9 mouse cellular contexts compared by ENCODE assay signal in the genomic region with DNA sequence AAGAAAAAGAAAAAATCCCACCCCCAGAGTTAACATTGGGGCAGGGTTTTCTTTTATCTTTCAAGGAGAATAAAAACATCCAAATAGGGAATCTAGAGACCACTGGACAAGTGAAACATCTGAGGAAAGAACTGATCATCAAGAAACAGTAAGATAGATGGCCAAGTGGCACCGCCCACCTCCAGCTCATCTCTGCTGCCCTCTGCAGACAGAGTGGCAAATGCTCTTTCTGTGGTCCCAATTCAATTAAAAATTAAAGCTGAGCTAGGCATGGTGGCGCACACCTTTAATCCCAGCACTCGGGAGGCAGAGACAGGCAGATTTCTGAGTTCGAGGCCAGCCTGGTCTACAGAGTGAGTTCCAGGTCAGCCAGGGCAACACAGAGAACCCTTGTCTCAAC. TPM values are rescaled to one million over a fixed set of nuclear protein-coding genes. Genes with fewer than 3 reads are reported as not detected.
DNase-seq lines count a peak whose midpoint lies in the region; ATAC-seq and TF ChIP-seq lines count a peak whose summit lies in the region.
"Had no signal": no experiment of that assay in that cellular context is flagged by ENCODE, and none has a peak within 500 bp of the region (broad histone marks: within the 10 kb centered on the region; RNA-seq: fewer than 3 reads in every experiment).

No protein-coding gene starts in this region.

- H3K4me1 ChIP-seq in heart, embryonic 11.5 days (ENCODE audit: control insufficient read depth, insufficient read depth, low read length), result no peaks in the 10 kb centered on the region
- H3K4me1 ChIP-seq in ES-E14 (ENCODE audit: control insufficient read depth in 2 of 2, insufficient read depth in 2 of 2, low read length in 2 of 2, poor library complexity in 1 of 2), result no peaks in the 10 kb centered on the region
- H3K4me1 ChIP-seq: neural tube, embryonic 13.5 days had no signal

- in situ Hi-C loops in ES-E14 (cut with MboI; ENCODE audit: low sequenced_read_pairs in 2 of 2, unreplicated experiment in 2 of 2), result no loop called here

- H3K4me3 ChIP-seq in heart, embryonic 11.5 days (ENCODE audit: low read depth, low read length), result no peak overlapping the region
- no peak overlapping the region for H3K4me3 ChIP-seq in ES-E14 (ENCODE audit: insufficient read depth in 1 of 2, low read depth in 1 of 2, low read length in 2 of 2, poor library complexity in 1 of 2, severe bottlenecking in 1 of 2)
- H3K4me3 ChIP-seq: neural tube, embryonic 13.5 days had no signal

- no peak for ATAC-seq in heart, embryonic 11.5 days (replicated peaks; ENCODE audit: insufficient number of reproducible peaks, low FRiP score, low TSS enrichment)
- ATAC-seq in erythroid progenitor cell, adult 5-6 weeks (replicated peaks; ENCODE audit: low FRiP score, poor library complexity, severe bottlenecking), result peak; percentile 57; the same call in 1 of the 2 replicates
- ATAC-seq in neutrophil, adult 5-6 weeks (ENCODE audit: extremely low read depth, insufficient number of reproducible peaks, low FRiP score, poor library complexity, severe bottlenecking), result peak; percentile 51; the same call in 1 of the 2 replicates
- ATAC-seq in monocyte, adult 5-6 weeks (replicated peaks; ENCODE audit: insufficient number of reproducible peaks, low FRiP score, low TSS enrichment, poor library complexity, severe bottlenecking), result no peak

- no peaks in the 10 kb centered on the region for H3K27me3 ChIP-seq in heart, embryonic 11.5 days (ENCODE audit: control insufficient read depth, insufficient read depth, low read length)
- H3K27me3 ChIP-seq: neural tube, embryonic 13.5 days had no signal

- peak; percentile 14 for DNase-seq in heart, postnatal 4 days
- no peak for DNase-seq in ES-E14 (ENCODE audit: low read depth, low spot score)
- no peak for DNase-seq in right cerebral cortex, postnatal 4 days
- DNase-seq in left cerebral cortex, adult 11 months (ENCODE audit: low spot score), result no peak

- H3K4me2 ChIP-seq in heart, embryonic 11.5 days, result no peak overlapping the region
- H3K4me2 ChIP-seq: neural tube, embryonic 13.5 days had no signal

- WGBS in heart, embryonic 11.5 days (ENCODE audit: insufficient replicate concordance), result 88% methylated on average over 4 of the region's 4 CpGs

- H3K9me3 ChIP-seq in heart, embryonic 11.5 days (replicated peaks; ENCODE audit: control insufficient read depth, low read length), result no peaks in the 10 kb centered on the region
- H3K9me3 ChIP-seq in ES-E14 (ENCODE audit: control insufficient read depth, insufficient read depth, low read depth, low read length), result no peaks in the 10 kb centered on the region

- no peak overlapping the region for H3K27ac ChIP-seq in heart, embryonic 11.5 days (ENCODE audit: low read depth, low read length)
- H3K27ac ChIP-seq in ES-E14 (ENCODE audit: insufficient read depth, low read depth, low read length, poor library complexity, severe bottlenecking), result no peak overlapping the region
- H3K27ac ChIP-seq: neural tube, embryonic 13.5 days had no signal

- no peak overlapping the region for H3K9ac ChIP-seq in heart, embryonic 11.5 days (ENCODE audit: low read depth, low read length)
- no peak overlapping the region for H3K9ac ChIP-seq in ES-E14 (ENCODE audit: insufficient read depth, low read depth, low read length, poor library complexity, severe bottlenecking)
- H3K9ac ChIP-seq: neural tube, embryonic 13.5 days had no signal

- peaks cover 11% of the 10 kb centered on the region for H3K36me3 ChIP-seq in heart, embryonic 11.5 days (ENCODE audit: control insufficient read depth, insufficient read depth, low read length)
- peaks cover 11% of the 10 kb centered on the region; the same call in 1 of the 2 replicates for H3K36me3 ChIP-seq in ES-E14 (ENCODE audit: control insufficient read depth, insufficient read depth, low read length, poor library complexity, severe bottlenecking)

TF ChIP-seq in ES-E14, 5 proteins besides CTCF, POLR2A, EP300 and RAD21:
- TF ChIP-seq ZNF384 (IDR thresholded peaks at IDR 0.05; ENCODE audit: low read depth, low read length) (0 out of 2 replicates have a peak, but pooled peaks have one; percentile 23), HCFC1 (IDR thresholded peaks at IDR 0.05; ENCODE audit: borderline replicate concordance, insufficient read depth, low read length) (no peak), ZC3H11A (IDR thresholded peaks at IDR 0.05; ENCODE audit: borderline replicate concordance, low read depth, low read length) (no peak), MAFK (IDR thresholded peaks at IDR 0.05; ENCODE audit: insufficient read depth, low read depth, low read length) (no peak), CHD2 (IDR thresholded peaks at IDR 0.05; ENCODE audit: low read depth, low read length) (no peak)
TF ChIP-seq in ES-E14: peak in this region for 1.

RNA-seq across cellular contexts. Expression of gene Simc1, which starts 16.6 kb away (rescaled TPM):
- 1 to 10 TPM; 4.7 to 5.4 TPM for total RNA-seq in heart, postnatal 4 days (2021)
- 7.0 and 7.6 TPM in 2 replicates for polyA plus RNA-seq in heart, embryonic 11.5 days (2014; fragmentation: Nextera tagmentation; extraction: Ambion mirVana)
- total RNA-seq in ES-E14 (2012; rRNA removed), result 6.9 and 10.8 TPM in 2 replicates
- 4.3 and 15.1 TPM in 2 replicates for total RNA-seq in erythroid progenitor cell, adult 5-6 weeks (2015; ENCODE audit: low replicate concordance)
- total RNA-seq in erythroid progenitor cell, adult 5-6 weeks (2017; ENCODE audit: low replicate concordance), result 2.3 and 8.8 TPM in 2 replicates
- total RNA-seq in neutrophil, adult 5-6 weeks (2017), result 18.5 and 21.9 TPM in 2 replicates
- total RNA-seq in monocyte, adult 5-6 weeks (2017), result 12.8 to 21.2 TPM (median 19.7 TPM) in 3 replicates

RNA-seq across cellular contexts. Expression of gene 4833439L19Rik, which starts 45.0 kb away (rescaled TPM):
- 10 to 100 TPM; 83.7 to 87.2 TPM for total RNA-seq in heart, postnatal 4 days (2021)
- polyA plus RNA-seq in heart, embryonic 11.5 days (2014; fragmentation: Nextera tagmentation; extraction: Ambion mirVana), result 126 and 137 TPM in 2 replicates
- 48.0 and 52.8 TPM in 2 replicates for total RNA-seq in ES-E14 (2012; rRNA removed)
- total RNA-seq in erythroid progenitor cell, adult 5-6 weeks (2015; ENCODE audit: low replicate concordance), result 37.3 and 55.1 TPM in 2 replicates
- total RNA-seq in erythroid progenitor cell, adult 5-6 weeks (2017; ENCODE audit: low replicate concordance), result 23.8 and 33.6 TPM in 2 replicates
- total RNA-seq in neutrophil, adult 5-6 weeks (2017), result 36.5 and 38.3 TPM in 2 replicates
- 34.5 to 44.1 TPM (median 38.3 TPM) in 3 replicates for total RNA-seq in monocyte, adult 5-6 weeks (2017)

RNA-seq across cellular contexts. Expression of gene Thoc3, which starts 51.6 kb away (rescaled TPM):
- 10 to 100 TPM; 43.4 to 44.0 TPM for total RNA-seq in heart, postnatal 4 days (2021)
- 98.8 and 99.7 TPM in 2 replicates for polyA plus RNA-seq in heart, embryonic 11.5 days (2014; fragmentation: Nextera tagmentation; extraction: Ambion mirVana)
- 54.6 and 81.8 TPM in 2 replicates for total RNA-seq in ES-E14 (2012; rRNA removed)
- 4.2 and 6.8 TPM in 2 replicates for total RNA-seq in erythroid progenitor cell, adult 5-6 weeks (2015; ENCODE audit: low replicate concordance)
- 10.2 and 11.4 TPM in 2 replicates for total RNA-seq in erythroid progenitor cell, adult 5-6 weeks (2017; ENCODE audit: low replicate concordance)
- total RNA-seq in neutrophil, adult 5-6 weeks (2017), result 13.4 and 16.1 TPM in 2 replicates
- 19.8 to 26.8 TPM (median 22.8 TPM) in 3 replicates for total RNA-seq in monocyte, adult 5-6 weeks (2017)

RNA-seq across cellular contexts. Expression of gene Arl10, which starts 54.6 kb away (rescaled TPM):
- 10 to 100 TPM; 13.3 to 13.7 TPM for total RNA-seq in heart, postnatal 4 days (2021)
- 17.6 and 18.4 TPM in 2 replicates for polyA plus RNA-seq in heart, embryonic 11.5 days (2014; fragmentation: Nextera tagmentation; extraction: Ambion mirVana)
- 38.3 and 51.0 TPM in 2 replicates for total RNA-seq in ES-E14 (2012; rRNA removed)
- 1.1 TPM in 1 of 2 replicates, not detected in the other for total RNA-seq in erythroid progenitor cell, adult 5-6 weeks (2015; ENCODE audit: low replicate concordance)
- not detected in 2 replicates for total RNA-seq in erythroid progenitor cell, adult 5-6 weeks (2017; ENCODE audit: low replicate concordance)
- 6.5 and 13.0 TPM in 2 replicates for total RNA-seq in neutrophil, adult 5-6 weeks (2017)
- total RNA-seq in monocyte, adult 5-6 weeks (2017), result 8.7 to 27.2 TPM (median 9.5 TPM) in 3 replicates

Comparison
In these comparisons a context has a peak if more than half of its experiments do, and no peak if none do; other contexts are left out.
1. ATAC-seq: peak in erythroid progenitor cell, adult 5-6 weeks (single experiment) and neutrophil, adult 5-6 weeks (single experiment); none in heart, embryonic 11.5 days (single experiment) and monocyte, adult 5-6 weeks (single experiment).